Mouse (Mus musculus): ENCODE measurements around the gene Lcn10. TPM values are rescaled to one million over a fixed set of nuclear protein-coding genes. Genes with fewer than 3 reads are reported as not detected.

Gene Lcn10
- 0.62 TPM for polyA plus RNA-seq (2017; shearing (Covaris generic))

DNA sequence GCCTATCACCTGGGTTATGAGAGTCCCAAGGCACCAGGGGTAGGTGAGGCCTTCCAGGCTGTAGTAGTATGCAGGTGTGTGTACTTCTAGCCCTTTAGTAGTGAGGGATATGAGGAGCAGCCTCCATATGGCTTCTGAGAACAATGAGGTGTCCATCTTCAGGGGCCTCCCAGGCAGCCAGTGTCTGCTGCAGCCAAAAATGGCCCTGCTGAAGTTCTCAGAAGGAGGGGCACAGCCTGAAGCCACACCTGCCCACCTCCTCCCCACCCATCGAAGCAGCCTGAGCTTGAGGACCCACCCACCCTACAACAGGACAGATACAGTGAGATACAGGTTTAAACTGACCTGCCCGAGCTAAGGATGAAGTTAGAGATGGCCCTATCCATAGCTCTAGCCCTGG, at the start of gene Lcn10:
TSS of gene Lcn10 (plus strand) at position 301 of the 400 bp plus-strand sequence.

DNA sequence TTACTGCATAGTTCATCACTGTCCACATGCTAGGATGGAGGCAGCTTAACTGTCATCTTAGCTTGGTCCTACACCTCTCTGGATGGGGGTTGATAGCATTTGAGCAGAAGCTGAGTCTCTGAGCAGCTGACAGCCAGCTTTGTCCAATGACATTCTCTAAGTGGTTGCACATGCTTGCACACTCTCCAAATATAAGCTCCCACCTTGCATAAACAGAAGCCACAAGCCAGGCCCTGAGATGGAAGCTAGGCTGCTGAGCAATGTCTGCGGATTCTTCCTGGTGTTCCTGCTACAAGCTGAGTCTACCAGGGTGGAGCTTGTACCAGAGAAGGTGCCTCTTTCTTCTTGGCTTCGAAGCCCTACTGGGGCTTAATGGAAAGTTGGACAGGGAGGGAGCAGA, 29.6 kb upstream of the Lcn10 start, which contains the start of gene Lcn8:
TSS of gene Lcn8 (plus strand) at position 219 of the 400 bp plus-strand sequence.

DNA sequence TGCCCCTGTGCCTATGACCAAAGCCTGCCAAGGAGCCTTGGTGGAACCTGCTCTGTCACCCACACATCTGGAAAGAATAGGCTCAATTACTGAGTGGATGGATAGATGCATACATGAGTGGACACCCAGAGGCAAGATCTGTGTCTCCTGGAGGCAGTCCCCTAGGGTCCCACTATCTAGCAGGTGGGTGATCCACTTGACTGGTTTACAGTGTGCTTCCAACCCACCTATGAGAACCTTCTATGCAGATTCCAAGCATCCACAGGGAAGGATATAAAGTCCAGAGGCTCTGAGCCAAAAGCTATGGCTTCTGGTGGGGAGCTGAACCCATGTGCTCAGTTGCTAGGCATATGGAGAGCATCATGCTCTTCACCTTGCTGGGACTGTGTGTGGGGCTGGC, 24.9 kb upstream of the Lcn10 start, which contains the start of gene Lcn5:
TSS of gene Lcn5 (plus strand) at position 301 of the 400 bp plus-strand sequence.

DNA sequence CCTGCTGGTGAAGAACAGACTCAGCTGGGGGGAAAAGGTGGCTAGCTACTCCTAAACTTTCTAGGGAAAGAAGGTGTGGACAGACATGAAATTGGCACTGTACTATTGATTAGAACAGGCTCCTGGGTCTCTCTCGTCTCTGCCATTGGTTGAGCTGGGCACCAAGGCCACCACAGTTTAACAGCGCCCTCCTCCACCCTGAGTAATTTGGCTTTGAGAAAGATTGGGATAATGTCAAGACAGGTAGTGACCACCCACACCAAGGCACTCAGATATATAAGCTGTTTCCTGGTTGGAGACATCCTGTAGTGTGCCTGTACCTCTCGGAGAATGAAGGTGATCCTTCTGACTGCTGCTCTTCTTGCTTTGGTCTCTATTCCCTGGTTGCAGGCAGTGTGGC, 6.0 kb upstream of the Lcn10 start, which contains the start of gene Lcn6:
TSS of gene Lcn6 (plus strand) at position 301 of the 400 bp plus-strand sequence.

DNA sequence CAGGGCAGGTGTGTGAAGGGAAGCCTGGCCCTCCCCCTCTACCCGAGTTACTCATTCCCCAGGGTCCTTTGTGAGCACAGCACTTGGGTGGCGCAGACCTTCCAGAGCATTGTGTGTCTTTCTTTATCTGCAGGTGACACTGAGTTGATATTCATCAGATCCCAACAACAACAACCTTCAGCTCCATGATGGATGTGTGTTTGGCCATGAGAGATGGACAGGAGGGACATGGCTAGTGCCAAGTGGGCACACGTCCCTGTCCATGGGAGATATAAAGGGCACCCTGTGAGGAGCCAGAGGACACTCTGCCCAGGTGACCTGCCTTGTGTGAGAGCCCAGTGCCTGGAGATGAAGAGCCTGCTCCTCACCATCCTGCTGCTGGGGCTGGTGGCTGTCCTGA, 17.2 kb downstream of the Lcn10 start, which contains the start of gene Obp2a:
TSS of gene Obp2a (plus strand) at position 301 of the 400 bp plus-strand sequence.

DNA sequence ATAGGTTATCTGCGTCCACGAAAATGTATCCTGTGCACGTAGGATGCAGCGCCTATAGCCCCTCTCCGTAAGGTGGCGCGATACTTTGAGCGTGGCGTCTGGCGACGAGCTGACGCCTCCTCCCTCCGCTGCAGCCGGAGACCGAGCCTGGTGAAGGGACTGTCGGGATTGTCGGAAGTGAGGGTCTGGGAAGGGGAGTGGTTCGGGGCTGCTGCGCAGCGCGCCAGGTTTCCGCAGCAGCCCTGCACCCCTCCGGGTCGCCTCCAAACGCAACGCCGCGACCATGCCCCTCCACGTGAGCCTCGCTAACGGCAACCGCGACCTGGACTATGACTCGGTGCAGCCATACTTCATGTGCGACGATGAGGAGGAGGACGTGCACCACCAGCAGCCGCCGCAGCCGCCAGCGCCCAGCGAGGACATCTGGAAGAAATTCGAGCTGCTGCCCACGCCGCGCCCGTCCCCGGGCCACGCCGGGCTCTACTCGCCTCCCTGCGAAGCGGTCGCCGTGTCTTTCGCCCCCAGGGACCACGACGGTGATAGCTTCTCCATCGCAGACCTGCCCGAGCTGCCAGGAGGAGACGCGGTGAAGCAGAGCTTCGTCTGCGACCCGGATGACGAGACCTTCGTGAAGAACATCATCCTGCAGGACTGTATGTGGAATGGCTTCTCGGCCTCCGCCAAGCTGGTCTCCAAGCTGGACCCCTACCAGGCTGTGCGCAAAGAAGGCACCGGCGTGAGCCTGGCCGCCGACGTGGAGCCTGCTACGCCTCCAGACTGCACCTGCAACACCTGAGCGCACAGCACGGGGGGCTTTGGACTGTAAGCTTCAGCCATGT, 24.3 kb downstream of the Lcn10 start, which contains the start of gene Bmyc:
TSS of gene Bmyc (plus strand) at position 97 of the 839 bp plus-strand sequence.

Other genes with a start within 250 kb of the Lcn10 start
- 3.9 TPM for gene Clic3, start 225.9 kb upstream of the Lcn10 start, polyA plus RNA-seq (2017; shearing (Covaris generic))
- gene Paxx, start 221.6 kb upstream of the Lcn10 start, polyA plus RNA-seq (2017; shearing (Covaris generic)), result 100 TPM
- gene Ptgds, start 212.7 kb upstream of the Lcn10 start, polyA plus RNA-seq (2017; shearing (Covaris generic)), result not detected
- not detected for gene Lcn12, start 188.8 kb upstream of the Lcn10 start, polyA plus RNA-seq (2017; shearing (Covaris generic))
- 130 TPM for gene Fbxw5, start 182.0 kb upstream of the Lcn10 start, polyA plus RNA-seq (2017; shearing (Covaris generic))
- gene C8g, start 181.0 kb upstream of the Lcn10 start, polyA plus RNA-seq (2017; shearing (Covaris generic)), result 10.9 TPM
- 124 TPM for gene Traf2, start 135.8 kb upstream of the Lcn10 start, polyA plus RNA-seq (2017; shearing (Covaris generic))
- gene Edf1, start 124.9 kb upstream of the Lcn10 start, polyA plus RNA-seq (2017; shearing (Covaris generic)), result 318 TPM
- 0.45 TPM for gene Mamdc4, start 107.9 kb upstream of the Lcn10 start, polyA plus RNA-seq (2017; shearing (Covaris generic))
- gene Phpt1, start 107.5 kb upstream of the Lcn10 start, polyA plus RNA-seq (2017; shearing (Covaris generic)), result 73.4 TPM
- gene Ajm1, start 101.0 kb upstream of the Lcn10 start, polyA plus RNA-seq (2017; shearing (Covaris generic)), result not detected
- gene Rabl6, start 74.2 kb upstream of the Lcn10 start, polyA plus RNA-seq (2017; shearing (Covaris generic)), result 17.8 TPM
- gene Ccdc183, start 65.0 kb upstream of the Lcn10 start, polyA plus RNA-seq (2017; shearing (Covaris generic)), result not detected
- gene Tmem141, start 60.7 kb upstream of the Lcn10 start, polyA plus RNA-seq (2017; shearing (Covaris generic)), result 1.0 TPM
- 16.4 TPM for gene Fcna, start 54.7 kb upstream of the Lcn10 start, polyA plus RNA-seq (2017; shearing (Covaris generic))
- gene Lcn8, start 29.6 kb upstream of the Lcn10 start, polyA plus RNA-seq (2017; shearing (Covaris generic)), result not detected
- not detected for gene Lcn5, start 24.8 kb upstream of the Lcn10 start, polyA plus RNA-seq (2017; shearing (Covaris generic))
- not detected for gene Lcn6, start 5.9 kb upstream of the Lcn10 start, polyA plus RNA-seq (2017; shearing (Covaris generic))
- not detected for gene Obp2a, start 17.3 kb downstream of the Lcn10 start, polyA plus RNA-seq (2017; shearing (Covaris generic))
- gene Bmyc, start 24.0 kb downstream of the Lcn10 start, polyA plus RNA-seq (2017; shearing (Covaris generic)), result 179 TPM
- not detected for gene Obp2b, start 54.3 kb downstream of the Lcn10 start, polyA plus RNA-seq (2017; shearing (Covaris generic))
- not detected for gene Lcn3, start 82.8 kb downstream of the Lcn10 start, polyA plus RNA-seq (2017; shearing (Covaris generic))
- not detected for gene Lcn11, start 94.3 kb downstream of the Lcn10 start, polyA plus RNA-seq (2017; shearing (Covaris generic))
- not detected for gene Gm13539, start 99.5 kb downstream of the Lcn10 start, polyA plus RNA-seq (2017; shearing (Covaris generic))
- gene Glt6d1, start 133.1 kb downstream of the Lcn10 start, polyA plus RNA-seq (2017; shearing (Covaris generic)), result not detected
- not detected for gene Lcn9, start 140.4 kb downstream of the Lcn10 start, polyA plus RNA-seq (2017; shearing (Covaris generic))
- gene Sohlh1, start 164.5 kb downstream of the Lcn10 start, polyA plus RNA-seq (2017; shearing (Covaris generic)), result 0.52 TPM
- gene Kcnt1, start 181.0 kb downstream of the Lcn10 start, polyA plus RNA-seq (2017; shearing (Covaris generic)), result 0.72 TPM